Mouse (Mus musculus) embryonic facial prominence, embryonic 11.5 days (tissue): Measurements from ENCODE around the gene Slc25a27. TPM values are rescaled to one million over a fixed set of nuclear protein-coding genes. Genes with fewer than 3 reads are reported as not detected.

Experiments used
- ATAC-seq: fragments of 200-750 bp; cut with Nextera tagmentation; replicated peaks from 2 replicates; pipeline ENCODE4 v1.8.0; 2017; ENCODE audit warnings: low read depth; ENCODE audit not compliant: insufficient number of reproducible peaks, low FRiP score, low TSS enrichment
- DNase-seq: peaks from one replicate; pipeline ENCODE4 v3.0.0-alpha.2; 2015; ENCODE audit warnings: low spot score
- H3K27ac ChIP-seq: fragments of 300-500 bp; sonication (generic); replicated peaks from 2 replicates; pipeline ENCODE4 v1.5.1; 2014; ENCODE audit warnings: mild to moderate bottlenecking, low read depth, low read length, control low read depth
- H3K27me3 ChIP-seq: fragments of 300-500 bp; sonication (generic); 2 replicates; pipeline ENCODE4 v1.6.1; 2014; ENCODE audit warnings: mild to moderate bottlenecking, low read length, moderate library complexity, mixed read lengths; ENCODE audit not compliant: control insufficient read depth, insufficient read depth
- H3K36me3 ChIP-seq: fragments of 300-500 bp; sonication (generic); replicated peaks from 2 replicates; pipeline ENCODE4 v1.6.1; 2014; ENCODE audit warnings: low read depth, mild to moderate bottlenecking, low read length, moderate library complexity, mixed read lengths; ENCODE audit not compliant: control insufficient read depth, insufficient read depth
- H3K4me1 ChIP-seq: fragments of 300-500 bp; sonication (generic); 2 replicates; pipeline ENCODE4 v1.6.1; 2014; ENCODE audit warnings: low read length, mixed read lengths; ENCODE audit not compliant: control insufficient read depth, insufficient read depth
- H3K4me2 ChIP-seq: fragments of 300-500 bp; sonication (generic); 2 replicates; pipeline ENCODE4 v1.6.1; 2014; ENCODE audit warnings: low read depth, mild to moderate bottlenecking, control low read depth, low read length, moderate library complexity
- H3K4me3 ChIP-seq: fragments of 300-500 bp; sonication (generic); 2 replicates; pipeline ENCODE4 v1.5.1; 2014; ENCODE audit warnings: low read depth, low read length, control low read depth
- H3K9ac ChIP-seq: fragments of 300-500 bp; sonication (generic); replicated peaks from 2 replicates; pipeline ENCODE4 v1.6.1; 2014; ENCODE audit warnings: mild to moderate bottlenecking, control low read depth, low read length
- H3K9me3 ChIP-seq: fragments of 300-500 bp; sonication (generic); replicated peaks from 2 replicates; pipeline ENCODE4 v1.6.1; 2016; ENCODE audit warnings: mild to moderate bottlenecking, low read length, inconsistent platforms, mixed read lengths; ENCODE audit not compliant: control insufficient read depth
- WGBS: fragments of 180-500 bp; shearing (Covaris S2); extraction: QIAGEN DNeasy Blood & Tissue Kit; methylation state at CpG from one replicate; pipeline ENCODE4 v1.1.7; 2014; 5-methylcytosine and 5-hydroxymethylcytosine counted together
- polyA plus RNA-seq: library from polyadenylated mRNA; unstranded; fragments of >200 nt; fragmentation: Nextera tagmentation; extraction: Ambion mirVana; gene quantifications from 2 replicates; pipeline ENCODE4 v1.2.1, GENCODE M21; 2014

The Slc25a27 gene
- polyA plus RNA-seq, 1 experiment from 2014 or later: 16.5 TPM

DNA sequence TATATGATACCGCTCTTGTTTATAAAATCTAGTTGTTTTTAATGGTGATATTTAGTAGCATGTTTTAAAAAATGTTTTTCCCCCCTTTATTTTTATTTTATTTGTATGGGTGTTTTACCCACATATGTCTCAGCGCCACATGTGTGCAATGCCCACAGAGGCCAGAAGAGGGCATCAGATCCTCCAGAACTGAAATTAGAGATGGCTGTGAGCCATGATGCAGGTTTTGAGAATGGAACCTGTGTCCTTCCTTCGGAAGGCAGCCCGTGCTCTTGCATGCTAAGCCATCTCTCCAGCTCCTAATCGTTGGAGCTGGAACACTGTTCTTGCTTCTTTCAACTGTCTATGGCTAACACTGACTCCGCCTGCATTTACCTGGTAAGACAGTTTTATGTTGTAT, 34.0 kb upstream of the Slc25a27 start:
- no peaks in the 10 kb centered on the region for H3K36me3 ChIP-seq
- 70% methylated on average over 6 of the region's 6 CpGs for WGBS
- DNase-seq: peak; percentile 57
- no peak overlapping the region for H3K27ac ChIP-seq
- no peaks in the 10 kb centered on the region for H3K27me3 ChIP-seq
- no peak overlapping the region for H3K4me2 ChIP-seq
- no peak overlapping the region for H3K4me3 ChIP-seq
- H3K9ac ChIP-seq: no peak overlapping the region
- ATAC-seq: no peak
- H3K4me1 ChIP-seq: no peaks in the 10 kb centered on the region
- no peaks in the 10 kb centered on the region for H3K9me3 ChIP-seq

DNA sequence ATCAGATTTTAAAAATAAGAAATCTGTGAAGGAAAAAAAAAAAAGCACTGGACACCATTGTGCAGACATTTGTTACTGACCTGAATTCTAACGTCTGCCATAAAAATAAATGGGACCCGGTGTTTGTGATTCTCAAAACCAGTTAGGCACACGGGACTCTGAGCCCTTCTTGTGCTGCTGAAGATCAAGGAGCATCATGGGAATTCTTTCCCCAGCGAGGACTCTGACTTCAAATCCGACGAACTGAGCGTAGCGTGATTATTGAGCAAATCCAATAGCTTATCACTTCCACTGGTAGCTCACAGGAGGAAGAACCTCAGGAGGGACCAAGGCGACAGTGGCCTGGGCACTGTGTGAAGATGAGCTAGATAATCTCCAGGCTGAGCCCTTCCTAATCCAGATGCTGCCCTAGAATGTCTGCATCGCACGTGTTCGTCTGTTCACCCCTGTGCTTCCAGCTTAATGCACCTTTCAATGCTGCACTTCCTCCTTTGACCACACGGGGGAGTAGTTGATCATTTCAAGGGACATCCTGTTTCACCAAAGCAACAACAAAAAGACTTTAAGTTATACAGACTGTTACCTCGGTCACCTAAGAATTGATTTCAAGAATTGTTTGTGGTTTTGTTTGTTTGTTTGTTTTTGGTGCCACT, 32.1 kb upstream of the Slc25a27 start:
- WGBS: 44% methylated on average over 14 of the region's 14 CpGs
- no peaks in the 10 kb centered on the region for H3K9me3 ChIP-seq
- no peaks in the 10 kb centered on the region for H3K27me3 ChIP-seq
- ATAC-seq (no peak), DNase-seq (peak; percentile 89)
- H3K36me3 ChIP-seq: no peaks in the 10 kb centered on the region
- no peak overlapping the region for H3K4me2 ChIP-seq
- no peak overlapping the region for H3K27ac ChIP-seq
- no peak overlapping the region for H3K9ac ChIP-seq
- H3K4me3 ChIP-seq: no peak overlapping the region
- H3K4me1 ChIP-seq: no peaks in the 10 kb centered on the region

DNA sequence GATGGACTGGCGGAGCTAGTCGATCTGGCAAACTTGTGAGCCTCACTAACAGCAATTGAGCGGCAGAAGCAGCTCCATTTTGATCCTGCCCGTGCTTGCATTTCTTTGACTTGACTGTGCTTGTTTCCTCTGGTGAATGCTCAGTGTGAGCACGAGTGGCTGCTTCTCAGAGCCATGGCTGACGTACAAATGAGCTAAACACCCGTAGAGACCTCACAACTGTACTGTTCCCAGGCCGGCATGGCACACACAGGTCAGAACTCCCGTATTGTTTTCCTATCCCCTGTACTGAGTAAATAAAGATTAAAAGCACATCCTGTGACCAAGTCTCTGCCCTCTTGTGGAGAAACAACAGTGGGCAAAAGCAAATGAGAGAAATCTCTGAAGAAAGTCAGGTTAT, 22.6 kb upstream of the Slc25a27 start:
- no peak overlapping the region for H3K9ac ChIP-seq
- ATAC-seq (no peak), DNase-seq (no peak)
- no peak overlapping the region for H3K4me2 ChIP-seq
- H3K4me3 ChIP-seq: no peak overlapping the region
- 79% methylated on average over 9 of the region's 9 CpGs for WGBS
- no peaks in the 10 kb centered on the region for H3K9me3 ChIP-seq
- H3K27me3 ChIP-seq: no peaks in the 10 kb centered on the region
- H3K27ac ChIP-seq: no peak overlapping the region
- H3K36me3 ChIP-seq: no peaks in the 10 kb centered on the region
- H3K4me1 ChIP-seq: no peaks in the 10 kb centered on the region

DNA sequence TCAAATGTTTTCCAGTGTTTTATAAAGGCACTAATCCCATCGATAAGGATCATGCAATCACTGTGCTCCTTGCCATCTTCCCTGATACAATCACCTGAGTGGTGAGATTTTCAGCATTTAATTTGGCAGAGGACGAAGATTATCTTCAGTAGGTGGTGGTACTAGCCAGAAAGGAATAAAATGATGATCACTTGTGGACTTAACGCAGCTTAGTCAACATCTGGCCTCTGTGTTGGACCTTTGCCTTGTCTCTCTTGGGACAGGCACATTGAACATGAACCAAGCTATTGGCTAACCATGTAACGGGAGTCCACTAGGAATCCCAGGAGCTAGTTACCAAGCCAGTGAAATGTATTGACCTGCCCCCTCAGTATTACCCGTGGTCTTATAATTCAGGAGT, 17.6 kb upstream of the Slc25a27 start:
- no peak overlapping the region for H3K9ac ChIP-seq
- no peaks in the 10 kb centered on the region for H3K9me3 ChIP-seq
- no peak for ATAC-seq
- DNase-seq: no peak
- 93% methylated on average over 5 of the region's 5 CpGs for WGBS
- H3K4me3 ChIP-seq: no peak overlapping the region
- no peak overlapping the region for H3K27ac ChIP-seq
- no peaks in the 10 kb centered on the region for H3K36me3 ChIP-seq
- H3K4me2 ChIP-seq: no peak overlapping the region
- H3K27me3 ChIP-seq: no peaks in the 10 kb centered on the region
- H3K4me1 ChIP-seq: no peaks in the 10 kb centered on the region

DNA sequence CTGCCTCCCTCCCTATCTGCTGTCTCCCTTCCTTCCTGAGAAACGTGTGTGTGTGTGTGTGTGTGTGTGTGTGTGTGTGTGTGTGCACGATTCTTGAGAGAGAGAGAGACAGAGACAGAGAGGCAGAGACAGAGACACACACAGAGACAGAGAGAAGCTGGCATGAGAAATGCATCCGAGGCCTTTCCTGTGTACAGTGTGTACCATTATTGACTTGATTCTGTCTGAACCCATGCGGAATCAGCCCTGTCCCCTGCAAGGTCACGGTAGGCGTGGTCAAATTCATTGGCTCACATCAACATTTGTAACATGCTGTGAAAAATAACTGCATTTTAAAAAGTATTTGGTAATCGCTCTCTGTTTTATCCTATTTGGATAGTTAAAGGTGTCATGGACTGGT, 17.1 kb upstream of the Slc25a27 start:
- H3K4me1 ChIP-seq: no peaks in the 10 kb centered on the region
- no peak for DNase-seq
- H3K4me3 ChIP-seq: no peak overlapping the region
- no peak overlapping the region for H3K9ac ChIP-seq
- 90% methylated on average over 7 of the region's 7 CpGs for whole genome bisulfite sequencing
- H3K27me3 ChIP-seq: no peaks in the 10 kb centered on the region
- no peaks in the 10 kb centered on the region for H3K36me3 ChIP-seq
- no peak for ATAC-seq
- no peak overlapping the region for H3K4me2 ChIP-seq
- no peaks in the 10 kb centered on the region for H3K9me3 ChIP-seq
- H3K27ac ChIP-seq: no peak overlapping the region

DNA sequence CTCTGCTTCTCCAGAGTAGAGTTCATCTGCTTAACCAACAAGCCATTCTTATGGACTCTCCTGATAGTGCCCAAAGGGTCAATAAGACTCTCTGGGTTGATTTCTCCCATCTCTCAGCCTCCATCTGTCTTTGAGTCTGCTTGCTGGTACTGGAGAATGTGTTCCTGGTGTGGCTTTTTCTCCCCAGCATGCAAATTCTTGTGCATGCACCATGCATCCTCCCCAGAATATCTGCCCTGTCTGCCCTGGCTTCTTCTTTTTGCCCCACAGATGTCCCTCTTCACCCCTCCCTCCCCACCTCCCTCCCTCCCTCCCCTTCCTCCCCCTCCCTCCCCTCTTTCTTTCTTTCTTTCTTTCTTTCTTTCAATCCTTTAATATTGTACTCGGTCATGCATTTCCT, 10.3 kb upstream of the Slc25a27 start:
- 42% methylated on average over 1 of the region's 1 CpGs for WGBS
- Histone ChIP-seq H3K4me1 (no peaks in the 10 kb centered on the region), H3K27me3 (no peaks in the 10 kb centered on the region), H3K4me3 (no peak overlapping the region), H3K9me3 (no peaks in the 10 kb centered on the region), H3K27ac (no peak overlapping the region), H3K9ac (no peak overlapping the region), H3K36me3 (no peaks in the 10 kb centered on the region), H3K4me2 (no peak overlapping the region)
- DNase-seq: no peak
- no peak for ATAC-seq

DNA sequence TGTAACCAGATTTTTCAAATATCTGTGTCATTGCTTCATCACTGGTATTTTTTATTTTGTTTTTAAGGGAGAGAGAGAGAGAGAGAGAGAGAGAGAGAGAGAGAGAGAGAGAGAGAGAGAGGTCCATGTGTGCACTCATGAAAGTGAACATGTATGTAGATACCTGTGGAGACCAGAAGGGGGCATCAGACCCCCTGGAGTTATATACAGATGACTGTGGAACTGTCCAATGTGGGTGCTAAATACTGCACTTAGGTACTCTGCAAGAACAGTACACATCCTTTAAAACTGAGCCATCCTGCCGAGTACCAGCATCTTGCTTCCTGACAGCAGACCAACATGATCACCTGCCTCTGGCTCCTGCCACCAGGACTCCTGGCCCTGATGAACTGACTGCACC, 9.2 kb upstream of the Slc25a27 start:
- H3K9ac ChIP-seq: no peak overlapping the region
- no peak overlapping the region for H3K4me3 ChIP-seq
- no peak overlapping the region for H3K27ac ChIP-seq
- no peak for DNase-seq
- no peaks in the 10 kb centered on the region for H3K27me3 ChIP-seq
- H3K9me3 ChIP-seq: no peaks in the 10 kb centered on the region
- H3K4me1 ChIP-seq: no peaks in the 10 kb centered on the region
- WGBS: 86% methylated on average over 1 of the region's 1 CpGs
- ATAC-seq: no peak
- no peaks in the 10 kb centered on the region for H3K36me3 ChIP-seq
- H3K4me2 ChIP-seq: no peak overlapping the region

DNA sequence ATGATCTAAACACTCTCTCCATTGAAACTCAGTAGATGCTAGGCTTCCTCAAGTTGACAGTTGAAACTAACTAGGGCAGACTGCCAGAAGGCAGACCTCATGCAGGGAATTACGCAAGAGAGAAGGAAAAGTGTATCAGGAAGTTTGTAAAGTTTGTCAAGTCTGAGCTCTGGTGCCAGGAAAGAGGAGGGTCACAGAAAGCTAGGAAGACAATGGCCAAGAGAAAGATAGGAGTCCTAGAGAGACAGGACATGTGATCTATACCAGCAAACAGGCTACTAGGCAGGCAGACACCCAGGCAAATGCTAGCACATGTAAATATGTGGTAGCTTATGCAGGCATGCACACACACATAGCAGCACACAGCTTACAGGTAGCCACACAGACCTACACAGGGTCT, 8.2 kb upstream of the Slc25a27 start:
- H3K9me3 ChIP-seq: no peaks in the 10 kb centered on the region
- no peak overlapping the region for H3K4me2 ChIP-seq
- H3K27ac ChIP-seq: no peak overlapping the region
- H3K27me3 ChIP-seq: no peaks in the 10 kb centered on the region
- no peaks in the 10 kb centered on the region for H3K4me1 ChIP-seq
- no peaks in the 10 kb centered on the region for H3K36me3 ChIP-seq
- DNase-seq (no peak), ATAC-seq (no peak)
- no peak overlapping the region for H3K9ac ChIP-seq
- WGBS: 89% methylated on average over 1 of the region's 1 CpGs
- no peak overlapping the region for H3K4me3 ChIP-seq
